Mouse (Mus musculus) thymus, postnatal 4 days (tissue): ENCODE results near the gene Fam213b.

Experiments used
- DNase-seq: peaks from one replicate; pipeline ENCODE4 v3.0.0; 2021

Fam213b gene

GRCm38 (mm10) chr4:154877864-154878548 is 20.9 kb downstream of the Fam213b start:
- peak; percentile 98 for DNase-seq

- DNase-seq: no peak
Observed at GRCm38 (mm10) chr4:154873186-154873585, 25.7 kb downstream of the Fam213b start.

- peak; percentile 28 for DNase-seq
Observed at GRCm38 (mm10) chr4:154871757-154872251, 27.1 kb downstream of the Fam213b start.

- DNase-seq: no peak
Observed at GRCm38 (mm10) chr4:154870721-154871120, 28.2 kb downstream of the Fam213b start.

- no peak for DNase-seq
Observed at GRCm38 (mm10) chr4:154869440-154869839, 29.5 kb downstream of the Fam213b start, which contains the start of gene Mmel1. TSS of gene Mmel1 (plus strand) at chr4:154869585.

- DNase-seq: no peak
Observed at GRCm38 (mm10) chr4:154867257-154867656, 31.7 kb downstream of the Fam213b start.

GRCm38 (mm10) chr4:154866391-154866790 is 32.5 kb downstream of the Fam213b start:
- no peak for DNase-seq

GRCm38 (mm10) chr4:154864961-154865760 is 33.8 kb downstream of the Fam213b start:
- DNase-seq: no peak

GRCm38 (mm10) chr4:154864271-154864771 is 34.6 kb downstream of the Fam213b start:
- peak; percentile 91 for DNase-seq

GRCm38 (mm10) chr4:154863436-154863935 is 35.4 kb downstream of the Fam213b start:
- no peak for DNase-seq

GRCm38 (mm10) chr4:154861967-154862366 is 37.0 kb downstream of the Fam213b start:
- no peak for DNase-seq

- no peak for DNase-seq
Observed at GRCm38 (mm10) chr4:154858601-154859000, 40.3 kb downstream of the Fam213b start.

GRCm38 (mm10) chr4:154857366-154858240 is 41.3 kb downstream of the Fam213b start:
- no peak for DNase-seq

- DNase-seq: no peak
Observed at GRCm38 (mm10) chr4:154856882-154857281, 42.1 kb downstream of the Fam213b start.

GRCm38 (mm10) chr4:154856480-154856837 is 42.5 kb downstream of the Fam213b start:
- DNase-seq: no peak

GRCm38 (mm10) chr4:154855721-154856479 is 43.0 kb downstream of the Fam213b start:
- peak; percentile 76 for DNase-seq

GRCm38 (mm10) chr4:154854676-154855345 is 44.1 kb downstream of the Fam213b start:
- no peak for DNase-seq

GRCm38 (mm10) chr4:154853881-154854280 is 45.1 kb downstream of the Fam213b start:
- no peak for DNase-seq

GRCm38 (mm10) chr4:154852696-154853095 is 46.2 kb downstream of the Fam213b start:
- no peak for DNase-seq
